Mouse (Mus musculus): ENCODE results near the gene Myom3. TPM values are rescaled to one million over a fixed set of nuclear protein-coding genes. Genes with fewer than 3 reads are reported as not detected.

Myom3 gene
- total and polyA plus RNA-seq, 3 experiments = 0.61 to 1.5 (median 1.4) TPM

DNA sequence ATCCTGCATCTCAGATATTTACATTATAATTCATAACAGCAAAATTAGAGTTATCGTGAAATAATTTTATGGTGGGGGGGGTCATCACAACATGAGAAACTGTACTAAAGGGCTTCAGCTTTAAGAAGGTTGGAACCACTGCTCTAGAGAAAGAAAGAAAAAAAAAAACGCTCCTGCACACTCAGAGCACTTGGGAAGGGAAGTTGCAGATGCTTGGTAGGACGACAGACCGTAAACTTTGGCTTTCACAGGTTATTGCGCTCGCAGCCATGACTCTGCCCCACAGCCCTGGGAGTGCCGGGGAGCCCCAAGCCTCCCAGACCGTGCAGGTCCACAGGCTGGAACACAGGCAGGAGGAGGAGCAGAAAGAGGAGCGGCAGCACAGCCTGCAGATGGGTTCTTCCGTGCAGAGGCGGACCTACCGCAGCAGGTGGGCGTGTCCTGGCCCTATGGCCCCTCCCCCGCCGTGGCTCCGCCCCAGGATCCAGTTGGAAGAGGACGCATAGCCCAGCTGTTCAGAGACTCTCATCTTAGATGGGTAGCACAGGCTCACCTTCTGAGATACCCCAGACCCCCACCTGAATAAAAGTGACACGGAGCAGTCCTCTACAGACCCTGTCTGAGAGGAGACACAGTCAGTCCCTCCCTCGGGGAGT lies 2.9 kb downstream of the Myom3 start:
- TF ChIP-seq CTCF (IDR thresholded peaks at IDR 0.05) (no peak), EP300 (IDR thresholded peaks at IDR 0.05; ENCODE audit: insufficient read depth, low read depth, low read length) (no peak), POLR2A (IDR thresholded peaks at IDR 0.05; ENCODE audit: insufficient read depth, low read depth, low read length) (no peak)
- WGBS = 11% methylated on average over 19 of the region's 19 CpGs
- Histone ChIP-seq H3K9ac (ENCODE audit: low read depth, low read length) (no peak overlapping the region), H3K79me2 (replicated peaks; ENCODE audit: control insufficient read depth, insufficient read depth, low read length) (no peaks in the 10 kb centered on the region), H3K4me3 (no peak overlapping the region), H3K36me3 (ENCODE audit: control insufficient read depth, insufficient read depth, low read length) (no peaks in the 10 kb centered on the region), H3K27ac (no peak overlapping the region), H3K4me1 (ENCODE audit: control insufficient read depth, insufficient read depth, low read length) (no peaks in the 10 kb centered on the region; the same call in 1 of the 2 replicates), H3K27me3 (ENCODE audit: control insufficient read depth, insufficient read depth, low read length) (no peaks in the 10 kb centered on the region)
- peak; percentile 37 to 38 for DNase-seq
- intact Hi-C loops (cut with DNase I) = no loop called here

DNA sequence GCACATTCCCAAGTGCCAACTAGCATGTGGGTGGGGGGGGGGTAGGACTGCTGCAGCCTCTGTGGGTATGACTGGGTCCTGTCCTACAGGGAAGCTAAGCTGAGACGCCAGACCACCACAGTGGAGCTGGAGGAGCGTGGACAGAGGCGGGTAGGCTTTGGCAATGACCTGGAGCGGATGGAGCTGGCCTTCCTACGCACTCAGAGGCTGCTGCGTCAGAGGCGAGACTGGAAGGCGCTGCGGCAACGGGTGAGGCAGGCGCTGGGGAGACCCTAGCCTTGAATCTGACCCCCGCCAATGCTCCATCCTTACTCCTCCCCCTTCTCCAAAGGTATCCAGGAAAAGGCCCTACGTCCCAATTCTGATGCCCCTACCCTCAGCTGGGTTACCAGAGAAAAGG lies 5.2 kb downstream of the Myom3 start:
- intact Hi-C loops (cut with DNase I) = no loop called here

DNA sequence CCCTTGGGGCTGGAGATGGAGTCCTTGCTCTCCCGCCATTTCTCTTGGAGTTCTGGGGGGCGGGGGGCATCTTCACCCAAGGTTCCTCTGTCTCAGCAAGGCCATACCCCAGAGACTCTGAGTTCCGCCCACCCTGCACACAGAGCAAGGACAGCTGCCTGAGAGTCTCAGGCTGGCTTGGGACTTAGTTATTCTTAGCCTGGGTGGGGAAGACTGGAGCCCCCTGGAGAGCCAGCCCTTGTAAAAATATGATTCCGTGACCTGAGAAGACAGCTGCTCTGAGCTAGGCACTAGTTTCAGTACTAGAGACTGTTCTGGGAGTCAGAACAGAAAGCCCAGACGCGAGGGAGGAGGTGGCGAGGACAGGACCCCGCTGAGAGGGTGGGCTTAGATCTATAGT lies 6.2 kb downstream of the Myom3 start:
- H3K36me3 ChIP-seq (ENCODE audit: control insufficient read depth, insufficient read depth, low read length) = no peaks in the 10 kb centered on the region
- H3K4me1 ChIP-seq (ENCODE audit: control insufficient read depth, insufficient read depth, low read length) = no peaks in the 10 kb centered on the region; the same call in 1 of the 2 replicates
- H3K9ac ChIP-seq (ENCODE audit: low read depth, low read length) = no peak overlapping the region
- no peak overlapping the region for H3K27ac ChIP-seq
- TF ChIP-seq EP300 (IDR thresholded peaks at IDR 0.05; ENCODE audit: insufficient read depth, low read depth, low read length) = no peak
- TF ChIP-seq CTCF (IDR thresholded peaks at IDR 0.05) = no peak
- TF ChIP-seq POLR2A (IDR thresholded peaks at IDR 0.05; ENCODE audit: insufficient read depth, low read depth, low read length) = no peak
- 76% methylated on average over 8 of the region's 8 CpGs for WGBS
- H3K4me3 ChIP-seq = no peak overlapping the region
- intact Hi-C loops (cut with DNase I) = no loop called here
- H3K27me3 ChIP-seq (ENCODE audit: control insufficient read depth, insufficient read depth, low read length) = no peaks in the 10 kb centered on the region
- H3K79me2 ChIP-seq (replicated peaks; ENCODE audit: control insufficient read depth, insufficient read depth, low read length) = no peaks in the 10 kb centered on the region
- no peak for DNase-seq

More for the DNA sequence above, 5.2 kb downstream of the Myom3 start:
- Histone ChIP-seq H3K27me3 (ENCODE audit: control insufficient read depth, insufficient read depth, low read length) (no peaks in the 10 kb centered on the region), H3K4me3 (no peak overlapping the region), H3K4me1 (ENCODE audit: control insufficient read depth, insufficient read depth, low read length) (no peaks in the 10 kb centered on the region; the same call in 1 of the 2 replicates), H3K79me2 (replicated peaks; ENCODE audit: control insufficient read depth, insufficient read depth, low read length) (no peaks in the 10 kb centered on the region), H3K27ac (no peak overlapping the region), H3K36me3 (ENCODE audit: control insufficient read depth, insufficient read depth, low read length) (no peaks in the 10 kb centered on the region), H3K9ac (ENCODE audit: low read depth, low read length) (no peak overlapping the region)
- 87% methylated on average over 13 of the region's 13 CpGs for WGBS
- TF ChIP-seq EP300 (IDR thresholded peaks at IDR 0.05; ENCODE audit: insufficient read depth, low read depth, low read length) = no peak
- no peak for TF ChIP-seq POLR2A (IDR thresholded peaks at IDR 0.05; ENCODE audit: insufficient read depth, low read depth, low read length)
- TF ChIP-seq CTCF (IDR thresholded peaks at IDR 0.05) = no peak
- no peak for DNase-seq

GRCm38 (mm10) chr4:135766976-135767375 lies 7.5 kb downstream of the Myom3 start:
- H3K27ac ChIP-seq = no peak overlapping the region
- H3K4me1 ChIP-seq (ENCODE audit: control insufficient read depth, insufficient read depth, low read length) = no peaks in the 10 kb centered on the region; the same call in 1 of the 2 replicates
- H3K9ac ChIP-seq (ENCODE audit: low read depth, low read length) = no peak overlapping the region
- no peaks in the 10 kb centered on the region for H3K79me2 ChIP-seq (replicated peaks; ENCODE audit: control insufficient read depth, insufficient read depth, low read length)
- H3K36me3 ChIP-seq (ENCODE audit: control insufficient read depth, insufficient read depth, low read length) = no peaks in the 10 kb centered on the region
- H3K4me3 ChIP-seq = no peak overlapping the region
- intact Hi-C loops (cut with DNase I) = no loop called here
- H3K27me3 ChIP-seq (ENCODE audit: control insufficient read depth, insufficient read depth, low read length) = no peaks in the 10 kb centered on the region
- no peak for TF ChIP-seq POLR2A (IDR thresholded peaks at IDR 0.05; ENCODE audit: insufficient read depth, low read depth, low read length)
- TF ChIP-seq EP300 (IDR thresholded peaks at IDR 0.05; ENCODE audit: insufficient read depth, low read depth, low read length) = no peak
- no peak for TF ChIP-seq CTCF (IDR thresholded peaks at IDR 0.05)
- WGBS = 49% methylated on average over 3 of the region's 3 CpGs
- DNase-seq = peak; percentile 35 to 53

- no peaks in the 10 kb centered on the region for H3K27me3 ChIP-seq (ENCODE audit: control insufficient read depth, insufficient read depth, low read length)
- DNase-seq = peak in 1 of 2 experiments; percentile 34
- no peak overlapping the region for H3K27ac ChIP-seq
- intact Hi-C loops (cut with DNase I) = no loop called here
- H3K79me2 ChIP-seq (replicated peaks; ENCODE audit: control insufficient read depth, insufficient read depth, low read length) = no peaks in the 10 kb centered on the region
- H3K4me1 ChIP-seq (ENCODE audit: control insufficient read depth, insufficient read depth, low read length) = no peaks in the 10 kb centered on the region; the same call in 1 of the 2 replicates
- 62% methylated on average over 14 of the region's 14 CpGs for WGBS
- H3K36me3 ChIP-seq (ENCODE audit: control insufficient read depth, insufficient read depth, low read length) = no peaks in the 10 kb centered on the region
- no peak overlapping the region for H3K9ac ChIP-seq (ENCODE audit: low read depth, low read length)
- TF ChIP-seq EP300 (IDR thresholded peaks at IDR 0.05; ENCODE audit: insufficient read depth, low read depth, low read length) (no peak), POLR2A (IDR thresholded peaks at IDR 0.05; ENCODE audit: insufficient read depth, low read depth, low read length) (no peak), CTCF (IDR thresholded peaks at IDR 0.05) (peak; percentile 61)
- no peak overlapping the region for H3K4me3 ChIP-seq
Measured at GRCm38 (mm10) chr4:135768572-135769526, 9.3 kb downstream of the Myom3 start.

Measured in heart, adult 2 months (tissue).